Mouse (Mus musculus): ENCODE data around the gene Rab44.
A peak's percentile ranks its signal among the peaks of the same experiment; 100 is the strongest.

Gene Rab44

DNA sequence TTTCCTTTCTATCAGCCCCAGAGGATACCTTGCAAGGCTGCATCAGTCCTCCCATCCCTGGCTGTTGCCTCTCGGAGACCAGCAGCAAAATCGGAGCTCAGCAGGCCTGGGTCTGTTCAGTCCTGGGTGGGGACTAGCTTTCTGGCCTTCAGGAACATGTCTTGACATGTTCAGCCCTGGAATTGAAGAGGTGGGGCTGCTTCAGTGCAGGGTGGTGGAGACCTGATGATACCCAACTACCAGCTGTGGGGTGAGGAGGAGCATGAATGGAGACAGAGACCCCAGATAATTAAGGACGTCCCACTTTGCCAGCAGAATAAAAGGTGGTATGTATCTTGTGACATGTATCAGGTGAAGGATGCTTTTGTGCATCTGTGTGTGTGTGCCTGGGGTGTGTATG, 23.2 kb upstream of the Rab44 start, which contains the start of gene Cdkn1a:
Cdkn1a (plus strand) TSS at position 201 of the 400 bp plus-strand sequence.
- peak; percentile 16 to 53 for DNase-seq (ENCODE audit: low spot score in 2 of 2)

DNA sequence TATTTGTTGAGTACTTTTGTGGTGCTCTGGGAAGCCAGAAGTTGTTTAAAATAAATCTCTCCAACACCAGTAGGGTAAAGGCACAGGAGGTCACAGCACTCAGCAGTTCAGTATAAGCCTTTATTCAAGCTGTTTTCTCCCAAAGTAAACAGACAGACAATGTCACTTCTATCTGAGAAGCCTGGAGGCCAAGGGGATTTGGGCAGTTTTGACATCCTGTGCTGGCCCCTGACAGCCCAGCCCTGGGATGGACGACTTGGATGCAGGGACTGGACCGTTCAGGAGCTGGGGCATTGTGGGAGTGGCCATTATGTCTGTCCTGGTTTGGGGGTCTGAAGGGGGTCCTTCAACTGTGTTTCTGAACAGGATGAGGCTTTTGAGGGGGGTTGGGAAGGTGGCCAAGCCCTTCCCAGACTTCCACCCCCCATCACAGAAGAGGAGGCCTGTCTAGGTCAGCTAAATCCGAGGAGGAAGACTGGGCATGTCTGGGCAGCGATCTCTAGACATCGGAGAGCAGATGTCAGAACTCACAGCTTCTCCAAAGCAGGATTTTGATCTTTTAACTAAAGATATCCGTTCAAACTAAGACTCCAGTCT, 22.5 kb upstream of the Rab44 start:
- peak; percentile 15 to 50 for DNase-seq (ENCODE audit: low spot score in 2 of 2)

DNA sequence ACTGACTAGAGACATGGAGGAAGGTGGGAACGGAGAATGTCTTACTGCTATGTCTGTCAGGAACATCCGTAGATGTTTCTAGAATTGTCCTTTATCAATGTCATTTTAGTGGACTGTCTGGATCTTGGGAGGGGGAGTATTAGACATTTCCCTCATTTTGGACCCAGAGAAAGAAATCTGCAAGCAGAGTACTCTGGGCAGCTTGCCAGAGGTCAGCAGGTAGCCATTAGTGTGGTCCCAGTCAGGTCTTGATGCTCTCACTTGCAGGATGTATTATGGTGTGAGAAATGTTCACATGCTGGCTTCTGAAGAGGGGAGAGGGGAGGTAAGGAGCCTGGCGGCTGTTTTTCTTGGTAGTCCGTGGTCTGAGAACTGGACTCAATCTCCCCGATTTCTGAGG, 21.4 kb upstream of the Rab44 start:
- DNase-seq (ENCODE audit: low spot score in 2 of 2) = peak; percentile 10 to 38

DNA sequence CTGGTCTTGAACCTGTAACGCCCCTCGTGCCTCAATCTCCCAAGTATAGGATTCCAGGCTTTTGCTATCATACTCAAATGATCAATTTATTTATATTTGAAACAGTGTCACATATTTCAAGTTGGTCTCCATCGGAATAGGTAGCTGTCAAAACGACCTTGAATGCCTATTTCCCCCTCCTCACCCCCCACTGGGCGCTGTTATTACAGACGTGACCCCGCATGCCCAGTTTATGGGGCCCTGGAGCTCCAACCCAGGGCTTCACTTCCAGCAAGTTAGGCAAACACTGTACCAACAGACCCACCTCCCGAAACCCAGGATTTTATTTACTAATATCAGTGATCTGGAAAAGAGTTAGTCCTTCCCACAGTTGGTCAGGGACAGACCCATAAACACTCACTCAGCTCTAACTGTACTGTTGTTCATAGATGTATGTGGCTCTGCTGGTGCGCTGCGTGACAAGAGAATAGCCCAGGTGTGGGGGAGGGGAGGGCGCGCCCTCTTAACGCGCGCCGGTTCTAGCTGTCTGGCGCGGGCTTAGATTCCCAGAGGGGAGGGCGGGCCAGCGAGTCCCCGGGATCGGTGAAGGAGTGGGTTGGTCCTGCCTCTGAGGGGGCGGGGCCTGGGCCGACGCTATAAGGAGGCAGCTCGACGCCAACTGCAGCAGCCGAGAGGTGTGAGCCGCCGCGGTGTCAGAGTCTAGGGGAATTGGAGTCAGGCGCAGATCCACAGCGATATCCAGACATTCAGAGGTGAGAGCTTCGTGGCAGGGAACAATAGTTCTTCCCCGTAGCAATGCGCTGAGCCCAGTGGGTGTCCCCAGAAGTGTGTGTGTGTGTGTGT, 20.6 kb upstream of the Rab44 start:
- peak; percentile 81 to 89 for DNase-seq (ENCODE audit: low spot score in 2 of 2)

DNA sequence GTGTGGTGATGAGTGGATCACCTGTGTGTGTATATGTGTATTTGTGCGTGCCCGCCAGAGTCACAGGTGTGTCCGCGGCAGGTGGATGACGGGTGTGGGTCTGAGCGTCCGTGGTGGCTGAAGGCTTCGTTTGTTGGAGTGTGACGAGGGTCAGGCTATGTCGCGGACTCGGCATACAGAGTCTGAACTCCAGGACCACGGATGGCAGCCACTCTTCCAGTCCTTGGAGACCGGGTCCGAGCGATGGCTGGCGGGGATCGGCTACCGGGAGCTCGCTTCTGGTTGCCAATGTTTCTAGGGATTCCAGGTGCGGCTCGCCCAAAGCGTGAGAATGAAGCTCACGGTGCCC, 20.0 kb upstream of the Rab44 start:
- DNase-seq (ENCODE audit: low spot score in 2 of 2) = no peak

DNA sequence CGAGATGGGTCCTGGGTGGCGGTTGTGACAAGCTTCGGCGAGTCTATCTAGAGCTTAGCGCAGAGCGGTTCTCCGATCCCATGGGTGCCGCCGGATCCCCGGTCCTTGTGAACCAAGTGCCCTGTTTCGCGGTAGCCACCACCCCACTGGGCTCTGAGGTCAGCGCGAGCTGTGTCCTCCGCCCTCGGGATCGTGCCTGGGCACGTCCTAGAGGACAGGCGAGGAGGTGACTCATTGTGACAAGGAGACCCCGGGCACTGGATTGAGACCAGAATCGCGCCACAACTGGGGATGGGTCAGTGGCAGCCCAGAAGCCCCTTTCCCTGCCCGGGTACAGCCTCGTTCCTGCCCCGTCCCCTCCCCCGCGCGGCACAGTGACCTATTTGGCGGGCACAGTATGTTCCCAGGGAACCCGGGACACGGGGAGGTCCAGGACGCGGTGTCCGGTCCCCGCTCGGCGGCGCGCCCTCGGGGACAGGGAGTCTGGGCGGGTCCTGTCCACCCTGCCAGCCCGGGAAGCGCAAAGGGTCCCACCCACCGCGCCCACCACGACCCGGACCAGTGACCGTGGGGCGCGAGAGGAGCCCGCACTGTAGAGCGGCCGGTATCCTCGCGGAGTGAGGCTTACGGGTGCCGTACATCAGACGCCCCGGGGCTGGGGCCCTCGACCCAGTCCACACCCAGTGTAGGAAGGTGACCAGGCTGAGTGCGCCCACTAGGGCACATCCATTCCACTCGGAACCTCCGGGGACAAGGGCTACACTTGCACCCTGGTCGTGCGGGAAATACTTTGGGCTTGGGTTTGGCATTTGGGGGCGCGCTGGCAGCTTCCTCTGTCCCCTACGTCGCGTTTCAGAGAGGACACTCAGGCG, 19.4 kb upstream of the Rab44 start:
- DNase-seq (ENCODE audit: low spot score in 2 of 2) = peak; percentile 47 to 64

DNA sequence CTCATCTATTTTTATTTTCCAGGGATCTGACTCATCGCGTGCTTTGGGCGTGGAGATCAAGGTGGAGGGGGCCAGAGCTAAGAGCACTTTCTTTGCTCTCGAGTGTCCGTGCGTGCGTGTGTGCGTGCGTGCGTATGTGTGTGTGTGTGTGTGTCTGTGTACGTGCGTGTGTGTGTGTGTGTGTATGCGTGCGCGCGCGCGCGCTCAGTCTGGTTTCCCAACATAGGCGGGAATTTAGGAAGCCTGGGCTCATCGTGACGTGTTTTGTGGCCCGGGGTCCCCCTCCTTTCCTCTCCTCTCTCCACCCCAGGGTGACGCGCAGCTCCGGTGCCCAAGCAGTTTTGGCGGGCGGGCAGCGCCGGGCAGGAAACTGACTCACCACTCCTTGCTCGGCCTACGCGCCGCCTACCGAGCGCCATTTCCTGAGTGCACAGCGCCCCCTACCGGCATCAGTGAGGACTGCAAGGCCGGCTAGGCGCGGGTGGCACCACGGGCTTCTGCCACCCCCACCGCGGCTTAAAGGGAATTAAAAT, 18.7 kb upstream of the Rab44 start:
- DNase-seq (ENCODE audit: low spot score in 2 of 2) = peak; percentile 95

DNA sequence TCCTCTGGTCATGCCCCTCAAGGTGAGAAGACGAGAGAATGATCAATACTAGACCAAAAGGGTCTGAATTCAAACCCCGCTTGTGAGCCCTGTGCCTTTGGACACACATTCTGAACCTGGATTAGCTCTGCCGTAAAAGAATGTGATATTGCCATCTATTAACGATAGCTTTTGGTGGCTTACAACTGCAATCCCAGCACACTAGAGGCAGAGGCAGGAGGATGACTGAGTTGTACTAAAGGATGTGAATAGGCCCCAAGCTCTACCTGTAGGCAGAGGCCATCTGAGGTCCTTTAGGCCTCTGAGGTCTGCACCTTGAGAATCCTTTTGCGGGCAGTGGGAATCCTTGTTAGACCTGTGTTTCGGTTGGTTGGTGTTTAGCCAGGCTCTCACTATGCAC, 17.7 kb upstream of the Rab44 start:
- DNase-seq (ENCODE audit: low spot score in 2 of 2) = peak; percentile 11 to 23

DNA sequence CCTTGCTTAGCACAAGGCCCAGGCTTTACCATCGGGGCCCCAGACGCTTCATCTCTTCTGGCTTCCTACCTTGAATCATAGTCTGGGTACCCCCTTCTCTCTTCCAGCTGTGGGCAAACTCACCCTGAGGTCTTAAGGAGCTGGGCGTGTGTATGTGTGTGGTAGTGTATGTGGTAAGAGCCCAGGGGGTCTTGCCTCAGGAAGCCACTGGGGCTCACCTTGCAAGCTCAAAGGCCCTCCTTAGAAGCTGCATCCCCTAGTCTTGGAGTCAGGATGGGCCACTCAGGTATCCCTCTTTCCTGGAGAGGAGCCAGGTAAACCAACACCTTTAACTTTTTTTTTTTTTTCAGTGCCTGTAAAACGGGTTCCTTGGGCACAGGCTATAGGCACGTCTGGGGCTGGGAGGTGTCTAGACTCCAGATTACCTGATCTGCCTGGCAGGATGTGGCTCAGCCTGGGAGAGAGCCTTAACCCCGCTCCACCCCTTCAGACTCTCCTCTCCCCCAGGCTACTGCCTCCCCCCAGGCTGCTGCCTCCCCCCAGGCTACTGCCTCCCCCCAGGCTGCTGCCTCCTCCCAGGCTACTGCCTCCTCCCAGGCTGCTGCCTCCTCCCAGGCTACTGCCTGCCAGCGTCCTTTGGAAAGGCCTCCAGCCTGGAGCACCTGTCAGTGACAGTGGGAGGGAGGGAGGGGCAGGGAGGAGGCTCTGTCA, 16.9 kb upstream of the Rab44 start:
- peak in 1 of 2 experiments; percentile 18 for DNase-seq (ENCODE audit: low spot score in 2 of 2)

DNA sequence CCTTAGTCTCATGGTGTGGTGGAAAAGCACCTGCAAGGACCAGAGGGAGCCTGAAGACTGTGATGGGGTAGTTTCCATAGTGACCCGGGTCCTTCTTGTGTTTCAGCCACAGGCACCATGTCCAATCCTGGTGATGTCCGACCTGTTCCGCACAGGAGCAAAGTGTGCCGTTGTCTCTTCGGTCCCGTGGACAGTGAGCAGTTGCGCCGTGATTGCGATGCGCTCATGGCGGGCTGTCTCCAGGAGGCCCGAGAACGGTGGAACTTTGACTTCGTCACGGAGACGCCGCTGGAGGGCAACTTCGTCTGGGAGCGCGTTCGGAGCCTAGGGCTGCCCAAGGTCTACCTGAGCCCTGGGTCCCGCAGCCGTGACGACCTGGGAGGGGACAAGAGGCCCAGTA, 15.7 kb upstream of the Rab44 start:
- DNase-seq (ENCODE audit: low spot score in 2 of 2) = peak in 1 of 2 experiments; percentile 17

DNA sequence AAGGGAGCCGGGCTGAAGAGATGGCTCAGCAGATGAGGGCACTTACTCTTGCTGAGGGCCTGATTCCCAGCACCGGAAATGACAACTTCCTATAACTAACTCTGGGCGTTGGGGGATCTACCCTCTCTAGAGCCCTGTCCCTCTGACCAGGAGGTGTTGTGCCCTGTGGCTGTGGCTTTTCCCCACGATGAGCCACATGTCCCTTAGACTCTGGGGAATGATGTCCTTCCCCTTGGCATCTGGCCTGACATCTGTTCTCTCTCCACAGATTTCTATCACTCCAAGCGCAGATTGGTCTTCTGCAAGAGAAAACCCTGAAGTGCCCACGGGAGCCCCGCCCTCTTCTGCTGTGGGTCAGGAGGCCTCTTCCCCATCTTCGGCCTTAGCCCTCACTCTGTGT, 14.9 kb upstream of the Rab44 start:
- DNase-seq (ENCODE audit: low spot score in 2 of 2) = peak in 1 of 2 experiments; percentile 15

DNA sequence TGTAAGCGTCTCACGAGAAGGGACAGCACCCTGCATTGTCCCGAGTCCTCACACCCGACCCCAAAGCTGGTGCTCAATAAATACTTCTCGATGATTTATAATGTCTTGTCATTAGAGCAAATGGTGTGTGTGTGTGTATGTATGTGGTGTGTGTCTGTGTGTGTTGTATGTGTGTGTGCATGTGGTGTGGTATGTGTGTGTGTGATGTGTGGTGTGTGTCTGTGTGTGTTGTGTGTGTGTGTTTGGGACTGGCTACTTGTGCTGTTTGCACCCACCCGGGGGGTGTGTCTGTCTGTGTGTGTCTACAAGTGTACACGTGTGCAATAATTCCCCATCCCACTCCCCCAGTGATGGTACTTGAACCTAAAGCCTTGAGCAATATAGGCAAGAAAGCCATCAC, 13.3 kb upstream of the Rab44 start:
- DNase-seq (ENCODE audit: low spot score in 2 of 2) = no peak

DNA sequence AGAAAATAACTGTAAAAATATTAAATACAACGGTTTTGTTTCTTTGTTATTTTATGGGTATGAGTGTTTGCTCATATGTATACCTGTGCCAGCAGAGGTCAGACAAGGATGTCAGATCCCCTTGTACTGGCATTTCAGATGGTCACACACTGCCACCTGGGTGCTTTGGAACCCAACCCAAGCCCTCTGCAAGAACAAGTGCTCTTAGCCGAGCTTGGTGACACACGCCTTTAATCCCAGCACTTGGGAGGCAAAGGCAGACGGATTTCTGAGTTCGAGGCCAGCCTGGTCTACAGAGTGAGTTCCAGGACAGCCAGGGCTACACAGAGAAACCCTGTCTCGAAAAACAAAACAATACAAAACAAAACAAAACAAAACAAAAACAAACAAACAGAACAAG, 3.6 kb upstream of the Rab44 start:
- peak in 1 of 2 experiments; percentile 5 for DNase-seq (ENCODE audit: low spot score in 2 of 2)

DNA sequence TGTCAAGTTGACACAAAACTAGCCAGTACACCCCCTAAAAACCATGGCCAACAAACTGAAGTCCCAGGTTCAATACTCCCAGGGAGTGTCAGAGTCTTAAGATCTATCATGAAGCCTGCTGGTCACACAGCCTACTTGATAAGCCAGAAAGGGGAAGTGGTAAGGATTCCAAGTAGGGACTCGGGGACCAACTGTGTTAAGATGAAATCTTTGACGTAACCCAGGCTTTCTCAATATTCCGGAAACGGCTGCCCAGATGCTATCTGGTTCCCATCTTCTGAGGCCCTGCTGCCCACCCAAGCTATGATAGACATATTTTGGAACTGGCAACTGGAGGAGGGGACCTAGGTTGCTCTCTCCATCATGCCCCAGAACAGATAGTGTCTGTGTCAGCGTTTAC, 2.6 kb upstream of the Rab44 start:
- DNase-seq (ENCODE audit: low spot score in 2 of 2) = peak in 1 of 2 experiments; percentile 3

DNA sequence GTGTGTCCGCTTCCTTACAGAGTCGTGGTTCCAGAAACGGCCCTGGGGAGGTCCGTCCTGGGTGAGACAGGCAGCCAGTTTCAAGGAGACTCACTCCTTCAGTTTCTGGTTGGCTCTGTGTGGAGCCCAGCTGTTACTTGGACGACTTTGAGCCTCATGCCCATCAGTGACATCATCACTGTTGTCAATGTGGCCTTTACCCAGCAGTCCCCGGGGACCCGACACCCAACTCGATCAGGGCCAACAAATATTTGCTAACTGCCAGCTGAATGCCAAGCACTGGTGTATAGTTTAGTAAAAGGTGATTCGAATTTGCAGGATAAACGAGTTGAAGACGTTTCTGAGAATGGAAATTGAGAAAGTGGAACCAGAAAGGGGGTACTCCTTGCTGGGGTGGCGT, 2.1 kb downstream of the Rab44 start:
- DNase-seq (ENCODE audit: low spot score in 2 of 2) = peak in 1 of 2 experiments; percentile 14

DNA sequence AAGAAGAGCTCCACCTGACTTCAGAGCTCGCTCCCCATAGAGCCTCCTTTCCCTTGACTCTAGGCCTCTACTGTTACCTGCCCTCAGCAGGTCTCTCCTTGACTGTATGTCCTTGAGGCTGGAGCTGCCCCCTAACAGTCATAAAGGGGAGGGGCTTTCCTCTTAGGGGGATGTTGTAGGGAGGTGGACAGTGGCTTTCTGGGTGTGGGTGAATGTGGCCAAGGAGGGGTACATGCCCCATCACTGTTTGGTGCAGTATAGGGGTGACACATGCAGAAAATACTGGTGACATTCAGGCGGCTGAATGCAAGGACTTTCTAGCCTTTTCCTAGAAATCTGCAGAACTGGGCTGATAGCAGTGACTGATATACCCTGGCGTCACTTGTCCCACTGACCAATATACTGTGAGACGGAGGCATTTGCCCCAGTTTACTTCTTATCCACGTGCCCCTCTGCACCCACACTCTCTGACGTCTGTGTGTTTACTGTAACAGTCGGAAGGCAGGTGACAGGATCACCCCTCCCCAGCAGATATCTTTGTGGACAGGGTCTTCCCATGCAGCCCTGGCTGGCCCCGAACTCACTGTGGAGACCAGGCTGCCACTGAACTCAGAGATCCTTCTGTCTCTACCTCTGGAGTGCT, 3.2 kb downstream of the Rab44 start:
- DNase-seq (ENCODE audit: low spot score in 2 of 2) = peak in 1 of 2 experiments; percentile 13

DNA sequence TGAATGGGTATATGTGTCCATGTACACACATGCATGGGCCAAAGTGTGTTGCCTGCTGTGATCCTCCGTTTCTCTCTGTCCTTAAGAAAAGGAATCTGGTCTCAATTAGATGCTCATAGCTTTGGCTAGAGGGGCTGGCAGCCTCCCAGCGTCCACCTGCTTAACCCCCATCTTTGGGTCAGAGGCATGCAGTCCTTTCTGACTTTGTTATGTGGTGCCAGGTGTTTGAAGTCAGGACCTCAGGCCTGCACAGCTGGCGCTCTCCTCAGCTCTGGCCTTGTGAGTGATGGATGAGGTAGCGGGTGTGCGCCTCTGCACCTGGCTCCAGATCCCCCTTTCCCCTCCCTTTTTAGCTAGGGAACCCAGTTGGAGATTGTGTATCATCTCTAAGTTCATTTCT, 4.1 kb downstream of the Rab44 start:
- DNase-seq (ENCODE audit: low spot score in 2 of 2) = peak; percentile 30 to 54

DNA sequence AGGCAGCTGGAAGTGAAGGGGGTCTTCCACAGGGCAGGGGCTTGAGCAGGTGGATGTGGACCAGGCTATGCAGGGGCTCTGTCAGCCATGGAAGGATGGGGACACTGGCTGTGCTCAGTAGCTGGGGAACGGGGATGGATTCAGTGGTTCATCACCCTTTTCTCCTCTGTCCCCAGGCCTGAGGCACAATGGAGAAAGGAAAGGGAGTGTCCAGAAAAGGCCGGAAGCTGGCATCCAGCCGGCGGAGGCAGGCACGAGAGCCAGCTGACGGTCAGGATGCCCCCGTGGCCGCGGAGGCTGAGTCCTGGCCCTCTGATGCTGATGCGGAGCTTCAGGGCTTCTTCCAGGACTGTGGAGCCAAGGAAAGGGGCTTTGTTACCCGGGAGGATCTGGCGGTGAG, 6.7 kb downstream of the Rab44 start:
- peak; percentile 17 to 47 for DNase-seq (ENCODE audit: low spot score in 2 of 2)

DNA sequence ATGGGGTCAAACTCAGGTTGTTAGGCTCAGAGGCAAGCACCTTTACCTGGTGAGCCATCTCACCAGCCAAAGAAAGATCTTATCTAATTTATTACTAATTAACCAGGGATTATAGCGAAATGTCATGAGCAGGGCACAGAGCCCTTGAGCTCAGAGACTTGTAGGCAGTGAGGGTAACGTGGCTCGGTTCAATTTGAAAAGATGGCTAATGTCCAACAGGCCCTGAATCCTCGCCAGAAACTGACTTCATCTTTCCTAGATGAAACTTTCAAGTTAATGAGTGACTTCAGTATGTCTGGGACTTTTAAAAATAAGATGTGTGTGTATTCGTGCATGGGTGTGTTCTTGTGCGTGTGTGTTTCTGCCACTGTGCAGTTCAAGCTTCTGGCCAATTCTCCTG, 8.9 kb downstream of the Rab44 start:
- DNase-seq (ENCODE audit: low spot score in 2 of 2) = peak in 1 of 2 experiments; percentile 16

DNA sequence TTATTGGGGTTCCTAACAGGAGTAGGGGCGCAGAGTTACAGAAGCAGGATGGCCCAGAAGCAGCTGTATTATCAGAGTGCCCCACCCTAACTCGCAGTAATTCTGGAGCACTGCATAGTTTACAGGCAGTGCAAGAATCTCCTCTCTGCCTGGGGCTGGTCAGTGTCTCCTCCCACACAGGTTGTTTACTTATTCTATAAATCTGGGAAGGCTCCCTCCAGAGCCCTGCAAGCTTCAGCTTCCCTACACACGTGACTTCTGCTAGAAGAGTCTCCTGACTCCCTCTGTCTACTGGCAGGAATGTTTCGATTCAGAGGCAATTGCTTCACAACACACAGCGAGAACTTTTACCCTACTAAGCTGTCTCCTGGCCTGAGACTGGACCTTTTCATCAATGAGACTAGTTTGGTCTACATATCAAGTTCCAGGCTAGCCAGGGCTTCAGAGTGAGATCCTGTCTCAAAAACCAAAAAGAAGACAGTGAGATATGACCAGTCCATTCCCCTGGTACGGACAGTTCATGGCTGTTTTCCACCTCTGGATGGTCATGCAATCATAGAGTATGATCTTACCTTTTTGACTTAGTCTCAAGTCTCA, 9.7 kb downstream of the Rab44 start:
- peak; percentile 19 to 52 for DNase-seq (ENCODE audit: low spot score in 2 of 2)

All from urinary bladder, postnatal 4 days (tissue).